Mouse (Mus musculus) naive thymus-derived CD4-positive, alpha-beta T cell, adult 5 months (primary cell): ENCODE data around the gene Olfr1491. TPM values are rescaled to one million over a fixed set of nuclear protein-coding genes. Genes with fewer than 3 reads are reported as not detected.

ENCODE experiments used
- polyA plus RNA-seq: library from polyadenylated mRNA; unstranded; fragments of 100-300 nt; shearing (Covaris generic); gene quantifications from one replicate; pipeline ENCODE4 v1.2.1, GENCODE M21; 2017

The Olfr1491 gene
- not detected for polyA plus RNA-seq

DNA sequence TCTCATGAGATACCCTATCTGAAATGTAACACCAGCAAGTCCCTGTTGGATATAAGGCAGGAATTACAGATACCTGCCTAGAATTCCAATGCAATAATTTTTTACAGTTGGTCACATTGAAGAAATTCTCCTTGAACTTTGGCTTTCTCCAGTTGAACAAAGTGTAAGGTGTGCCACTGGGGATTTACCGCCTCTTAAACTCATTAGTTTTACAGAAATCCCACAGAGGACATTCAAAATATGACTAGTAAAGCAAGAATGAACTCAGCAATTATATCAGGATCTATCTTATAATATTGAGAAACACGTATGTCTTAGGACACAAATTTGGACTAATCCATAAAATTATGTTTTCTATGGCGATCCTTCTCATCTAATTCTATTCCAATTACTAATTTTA is at the start of gene Olfr1491:
Olfr1491 (plus strand) TSS at position 301 of the 400 bp plus-strand sequence.

DNA sequence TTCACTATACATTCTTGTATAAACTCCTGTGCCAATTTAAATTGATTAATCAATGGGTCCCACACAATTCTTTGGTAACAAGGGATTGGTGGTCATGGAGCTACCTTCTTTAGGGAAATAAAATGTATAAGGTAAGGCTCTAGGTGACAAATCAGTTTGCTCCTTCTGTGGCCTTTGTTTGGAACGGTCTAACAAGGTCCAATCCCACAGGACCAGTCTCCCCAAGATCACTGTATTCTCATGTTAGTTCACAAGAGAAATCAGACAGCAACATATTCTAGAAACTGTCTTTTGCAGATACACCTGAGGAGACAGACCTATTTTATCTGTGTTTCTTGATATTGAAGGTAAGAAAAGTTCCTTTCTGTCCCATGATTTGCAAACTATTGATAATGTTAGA is 46.3 kb upstream of the Olfr1491 start, which contains the start of gene Olfr1490:
Olfr1490 (plus strand) TSS at position 301 of the 400 bp plus-strand sequence.

DNA sequence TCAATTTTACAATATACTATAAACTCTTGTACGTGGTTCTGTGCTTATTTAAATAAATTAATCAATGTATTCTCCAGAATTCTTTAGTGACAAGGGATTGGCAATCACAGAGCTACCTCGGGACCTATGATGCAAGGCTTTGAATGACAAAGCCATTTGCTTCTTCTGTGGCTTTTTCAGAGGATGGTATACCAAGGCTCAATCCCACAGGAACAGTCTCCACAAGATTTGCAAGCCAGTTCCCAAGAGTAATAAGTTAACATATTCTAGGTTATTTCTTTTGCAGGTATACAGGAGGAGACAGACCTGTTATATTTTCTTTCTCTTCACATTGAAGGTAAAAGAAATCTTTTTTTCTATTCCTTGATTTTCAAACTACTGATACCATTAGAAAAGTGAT is 25.9 kb downstream of the Olfr1491 start, which contains the start of gene Olfr1493-ps1:
Olfr1493-ps1 (plus strand) TSS at position 301 of the 400 bp plus-strand sequence.

DNA sequence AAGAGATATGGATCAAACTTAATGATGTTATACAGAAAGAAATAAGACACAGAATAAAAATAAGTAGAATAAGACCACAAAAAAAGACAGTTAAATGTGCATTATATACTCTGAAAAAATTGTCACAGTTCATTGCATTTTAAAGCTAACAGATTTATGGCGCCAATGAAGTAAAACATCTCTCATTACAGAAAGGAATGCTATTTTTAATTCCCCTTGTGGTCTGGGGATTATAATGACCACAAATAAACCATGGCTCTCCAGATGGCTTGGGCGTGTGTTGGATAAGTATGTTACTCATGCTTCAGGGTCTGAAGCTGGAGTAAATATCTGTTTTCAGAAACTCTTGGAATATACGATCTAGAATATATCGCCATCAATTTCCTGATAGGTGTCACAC is 42.4 kb downstream of the Olfr1491 start, which contains the start of gene Olfr1494:
Olfr1494 (plus strand) TSS at position 301 of the 400 bp plus-strand sequence.

Other genes starting within 250 kb of the Olfr1491 start
- not detected for gene Olfr1472, start 241.2 kb upstream of the Olfr1491 start, polyA plus RNA-seq
- gene Olfr1474, start 227.7 kb upstream of the Olfr1491 start, polyA plus RNA-seq: not detected
- gene Olfr1475, start 217.1 kb upstream of the Olfr1491 start, polyA plus RNA-seq: not detected
- gene Olfr1477, start 196.7 kb upstream of the Olfr1491 start, polyA plus RNA-seq: 0.11 TPM
- not detected for gene Olfr1480, start 169.4 kb upstream of the Olfr1491 start, polyA plus RNA-seq
- not detected for gene Olfr1484, start 113.8 kb upstream of the Olfr1491 start, polyA plus RNA-seq
- gene Olfr1487, start 79.9 kb upstream of the Olfr1491 start, polyA plus RNA-seq: not detected
- not detected for gene Olfr1489, start 65.6 kb upstream of the Olfr1491 start, polyA plus RNA-seq
- gene Olfr1490, start 46.2 kb upstream of the Olfr1491 start, polyA plus RNA-seq: not detected
- not detected for gene Olfr1493-ps1, start 26.0 kb downstream of the Olfr1491 start, polyA plus RNA-seq
- not detected for gene Olfr1494, start 42.5 kb downstream of the Olfr1491 start, polyA plus RNA-seq
- not detected for gene Olfr1495, start 67.3 kb downstream of the Olfr1491 start, polyA plus RNA-seq
- gene Olfr1496, start 80.6 kb downstream of the Olfr1491 start, polyA plus RNA-seq: not detected
- gene Olfr1497, start 100.9 kb downstream of the Olfr1491 start, polyA plus RNA-seq: not detected
- gene Olfr1499, start 122.2 kb downstream of the Olfr1491 start, polyA plus RNA-seq: 0.22 TPM
- gene Olfr1500, start 133.2 kb downstream of the Olfr1491 start, polyA plus RNA-seq: not detected
- gene Olfr1501, start 153.4 kb downstream of the Olfr1491 start, polyA plus RNA-seq: 0.12 TPM
- not detected for gene Olfr1502, start 164.5 kb downstream of the Olfr1491 start, polyA plus RNA-seq
- gene Olfr1504, start 200.7 kb downstream of the Olfr1491 start, polyA plus RNA-seq: not detected
- gene Olfr1505, start 216.3 kb downstream of the Olfr1491 start, polyA plus RNA-seq: not detected